Mouse (Mus musculus): Measurements from ENCODE around the gene Klhl1. TPM values are rescaled to one million over a fixed set of nuclear protein-coding genes. Genes with fewer than 3 reads are reported as not detected.
"Not testable (repeated sequence)": the region's sequence is repeated elsewhere in the genome, so short reads cannot be mapped to it uniquely, and the experiment has no call there.

Klhl1 gene
- polyA plus RNA-seq, 1 experiment: 0.01 TPM

DNA sequence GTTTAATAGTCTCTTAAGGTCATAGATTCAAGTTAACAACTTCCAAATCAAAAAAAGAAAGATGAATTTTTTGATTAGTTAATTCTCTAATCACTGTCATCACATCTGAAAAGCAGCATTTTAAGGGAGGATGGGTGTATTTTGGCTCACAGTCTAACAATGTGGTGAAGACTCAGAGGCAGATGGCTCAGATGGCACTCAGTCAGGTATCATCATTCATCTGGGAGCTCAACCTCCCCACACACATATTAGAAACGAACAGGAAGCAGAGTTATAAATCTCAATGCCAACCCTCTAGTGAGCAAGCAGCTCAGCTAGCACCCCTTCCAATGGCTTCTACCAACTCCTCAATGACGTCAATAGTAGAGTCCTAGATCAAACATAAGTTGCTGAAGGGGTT is 57.1 kb downstream of the Klhl1 start:
- TF ChIP-seq POLR2A (IDR thresholded peaks at IDR 0.05; ENCODE audit: low read depth, low read length) (no peak), CTCF (IDR thresholded peaks at IDR 0.05; ENCODE audit: extremely low read depth, insufficient read length, insufficient replicate concordance, low read depth, low read length) (no peak)
- H3K27ac ChIP-seq (ENCODE audit: insufficient read depth, low read depth, low read length): no peak overlapping the region
- H3K36me3 ChIP-seq (ENCODE audit: control insufficient read depth, insufficient read depth, low read length): no peaks in the 10 kb centered on the region
- WGBS: 51% methylated on average over 2 of the region's 2 CpGs
- H3K4me1 ChIP-seq (ENCODE audit: control insufficient read depth, insufficient read depth, insufficient read length, low read length): no peaks in the 10 kb centered on the region
- H3K27me3 ChIP-seq (ENCODE audit: control insufficient read depth, insufficient read depth, low read length): no peaks in the 10 kb centered on the region
- H3K4me3 ChIP-seq (ENCODE audit: low read depth, low read length): no peak overlapping the region

DNA sequence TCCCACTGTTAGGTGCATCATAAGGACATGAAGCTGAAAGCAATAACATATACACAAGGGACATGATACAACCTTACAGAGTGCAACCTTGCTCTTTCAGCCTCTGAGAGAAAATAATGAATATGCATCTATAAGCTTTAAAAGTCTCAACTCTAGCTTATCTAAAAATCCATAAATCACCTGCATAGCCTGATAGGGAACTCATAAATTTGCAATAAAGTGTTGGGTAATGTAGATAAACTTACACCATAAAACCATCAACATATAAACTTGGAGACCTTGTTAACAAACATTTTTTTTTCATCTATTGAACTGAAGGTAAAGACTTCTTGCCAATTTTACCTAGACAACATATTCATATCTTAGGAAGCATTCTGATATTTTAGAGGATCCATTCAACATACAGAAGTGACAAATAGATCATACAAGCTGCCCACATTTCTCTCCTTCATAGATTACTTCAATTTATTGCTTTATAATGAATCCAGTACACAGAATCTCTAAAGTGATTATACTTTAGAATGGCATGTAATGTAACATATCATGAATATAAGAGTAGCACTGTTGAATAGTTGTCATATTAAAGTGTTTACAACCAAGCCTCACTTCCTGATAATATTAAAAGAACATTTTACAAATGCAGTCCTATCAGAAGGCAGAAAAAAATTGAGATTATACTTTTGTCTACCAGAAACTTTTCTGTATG is 126.7 kb downstream of the Klhl1 start:
- TF ChIP-seq CTCF (IDR thresholded peaks at IDR 0.05; ENCODE audit: extremely low read depth, insufficient read length, insufficient replicate concordance, low read depth, low read length) (no peak), POLR2A (IDR thresholded peaks at IDR 0.05; ENCODE audit: low read depth, low read length) (no peak)
- Histone ChIP-seq H3K4me1 (ENCODE audit: control insufficient read depth, insufficient read depth, insufficient read length, low read length) (no peaks in the 10 kb centered on the region), H3K27me3 (ENCODE audit: control insufficient read depth, insufficient read depth, low read length) (no peaks in the 10 kb centered on the region), H3K27ac (ENCODE audit: insufficient read depth, low read depth, low read length) (no peak overlapping the region), H3K36me3 (ENCODE audit: control insufficient read depth, insufficient read depth, low read length) (no peaks in the 10 kb centered on the region), H3K4me3 (ENCODE audit: low read depth, low read length) (no peak overlapping the region)

- whole genome bisulfite sequencing: 88% methylated on average over 3 of the region's 3 CpGs
- Histone ChIP-seq H3K27me3 (ENCODE audit: control insufficient read depth, insufficient read depth, low read length) (no peaks in the 10 kb centered on the region), H3K4me1 (ENCODE audit: control insufficient read depth, insufficient read depth, insufficient read length, low read length) (no peaks in the 10 kb centered on the region), H3K36me3 (ENCODE audit: control insufficient read depth, insufficient read depth, low read length) (no peaks in the 10 kb centered on the region), H3K4me3 (ENCODE audit: low read depth, low read length) (no peak overlapping the region), H3K27ac (ENCODE audit: insufficient read depth, low read depth, low read length) (no peak overlapping the region)
- TF ChIP-seq CTCF (IDR thresholded peaks at IDR 0.05; ENCODE audit: extremely low read depth, insufficient read length, insufficient replicate concordance, low read depth, low read length) (no peak), POLR2A (IDR thresholded peaks at IDR 0.05; ENCODE audit: low read depth, low read length) (no peak)
These were observed 156.2 kb downstream of the Klhl1 start for GRCm38 (mm10) chr14:96362727-96363126.

GRCm38 (mm10) chr14:96348220-96348619 is 170.7 kb downstream of the Klhl1 start:
- H3K4me3 ChIP-seq (ENCODE audit: low read depth, low read length): no peak overlapping the region
- no peaks in the 10 kb centered on the region for H3K27me3 ChIP-seq (ENCODE audit: control insufficient read depth, insufficient read depth, low read length)
- no peak for TF ChIP-seq POLR2A (IDR thresholded peaks at IDR 0.05; ENCODE audit: low read depth, low read length)
- no peak for TF ChIP-seq CTCF (IDR thresholded peaks at IDR 0.05; ENCODE audit: extremely low read depth, insufficient read length, insufficient replicate concordance, low read depth, low read length)
- H3K36me3 ChIP-seq (ENCODE audit: control insufficient read depth, insufficient read depth, low read length): no peaks in the 10 kb centered on the region
- no peak overlapping the region for H3K27ac ChIP-seq (ENCODE audit: insufficient read depth, low read depth, low read length)
- 96% methylated on average over 1 of the region's 1 CpGs for WGBS
- no peaks in the 10 kb centered on the region for H3K4me1 ChIP-seq (ENCODE audit: control insufficient read depth, insufficient read depth, insufficient read length, low read length)

DNA sequence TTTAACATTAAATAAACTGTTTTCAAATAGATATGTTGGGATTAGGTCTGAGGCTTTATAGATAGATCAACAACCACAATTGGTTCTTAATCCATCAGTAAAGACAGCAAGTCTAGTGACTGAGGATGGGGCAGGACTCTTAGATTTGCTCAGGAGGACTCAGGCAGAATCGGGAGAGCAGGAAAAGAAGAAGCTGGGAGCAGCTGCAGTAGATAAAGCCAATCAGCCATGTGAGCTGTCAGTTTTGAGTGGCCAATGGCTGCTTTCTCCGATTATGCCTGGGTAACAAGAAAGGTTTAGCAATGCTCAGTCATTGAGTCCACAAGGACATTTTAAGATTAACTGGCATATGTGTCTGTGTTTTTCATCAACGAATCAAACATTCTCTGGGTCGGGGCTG is 187.8 kb downstream of the Klhl1 start:
- Histone ChIP-seq H3K36me3 (ENCODE audit: control insufficient read depth, insufficient read depth, low read length) (no peaks in the 10 kb centered on the region), H3K27ac (ENCODE audit: insufficient read depth, low read depth, low read length) (no peak overlapping the region), H3K4me3 (ENCODE audit: low read depth, low read length) (no peak overlapping the region), H3K27me3 (ENCODE audit: control insufficient read depth, insufficient read depth, low read length) (no peaks in the 10 kb centered on the region), H3K4me1 (ENCODE audit: control insufficient read depth, insufficient read depth, insufficient read length, low read length) (no peaks in the 10 kb centered on the region)
- TF ChIP-seq CTCF (IDR thresholded peaks at IDR 0.05; ENCODE audit: extremely low read depth, insufficient read length, insufficient replicate concordance, low read depth, low read length) (no peak), POLR2A (IDR thresholded peaks at IDR 0.05; ENCODE audit: low read depth, low read length) (no peak)
- 55% methylated on average over 4 of the region's 4 CpGs for WGBS

GRCm38 (mm10) chr14:96217805-96218441 is 301.0 kb downstream of the Klhl1 start:
- TF ChIP-seq CTCF (IDR thresholded peaks at IDR 0.05; ENCODE audit: extremely low read depth, insufficient read length, insufficient replicate concordance, low read depth, low read length): no peak
- no peak for TF ChIP-seq POLR2A (IDR thresholded peaks at IDR 0.05; ENCODE audit: low read depth, low read length)
- 58% methylated on average over 6 of the region's 6 CpGs for WGBS
- H3K27ac ChIP-seq (ENCODE audit: insufficient read depth, low read depth, low read length): no peak overlapping the region
- no peaks in the 10 kb centered on the region for H3K4me1 ChIP-seq (ENCODE audit: control insufficient read depth, insufficient read depth, insufficient read length, low read length)
- no peak overlapping the region for H3K4me3 ChIP-seq (ENCODE audit: low read depth, low read length)
- H3K27me3 ChIP-seq (ENCODE audit: control insufficient read depth, insufficient read depth, low read length): no peaks in the 10 kb centered on the region
- no peaks in the 10 kb centered on the region for H3K36me3 ChIP-seq (ENCODE audit: control insufficient read depth, insufficient read depth, low read length)

- WGBS: 91% methylated on average over 14 of the region's 16 CpGs
- not testable (repeated sequence) for H3K4me3 ChIP-seq (ENCODE audit: low read depth, low read length); H3K27ac ChIP-seq (ENCODE audit: insufficient read depth, low read depth, low read length); H3K27me3 ChIP-seq (ENCODE audit: control insufficient read depth, insufficient read depth, low read length); H3K36me3 ChIP-seq (ENCODE audit: control insufficient read depth, insufficient read depth, low read length); H3K4me1 ChIP-seq (ENCODE audit: control insufficient read depth, insufficient read depth, insufficient read length, low read length)
These were observed 324.1 kb downstream of the Klhl1 start for GRCm38 (mm10) chr14:96194795-96195194.
